Mouse (Mus musculus) neural tube, embryonic 11.5 days (tissue): ENCODE measurements around the gene Panx3. TPM values are rescaled to one million over a fixed set of nuclear protein-coding genes. Genes with fewer than 3 reads are reported as not detected.
A peak's percentile ranks its signal among the peaks of the same experiment; 100 is the strongest.

Experiments used
- ATAC-seq: fragments of 200-750 bp; cut with Nextera tagmentation; 2 replicates; pipeline ENCODE4 v1.8.0; 2017; ENCODE audit warnings: moderate number of reproducible peaks, mild to moderate bottlenecking, moderate TSS enrichment, moderate library complexity; ENCODE audit not compliant: insufficient read depth, low FRiP score, low TSS enrichment
- DNase-seq: peaks from one replicate; pipeline ENCODE4 v3.0.0-alpha.2; 2015; ENCODE audit warnings: low spot score
- H3K27ac ChIP-seq: fragments of 300-500 bp; sonication (generic); 2 replicates; pipeline ENCODE4 v1.5.1; 2014; ENCODE audit warnings: low read depth, mild to moderate bottlenecking, low read length
- H3K27me3 ChIP-seq: fragments of 300-500 bp; sonication (generic); 2 replicates; pipeline ENCODE4 v1.6.1; 2014; ENCODE audit warnings: mild to moderate bottlenecking, low read length, mixed read lengths; ENCODE audit not compliant: control insufficient read depth, insufficient read depth
- H3K36me3 ChIP-seq: fragments of 300-500 bp; sonication (generic); 2 replicates; pipeline ENCODE4 v1.6.1; 2014; ENCODE audit warnings: mild to moderate bottlenecking, low read length, moderate library complexity, mixed read lengths; ENCODE audit not compliant: control insufficient read depth, insufficient read depth
- H3K4me1 ChIP-seq: fragments of 300-500 bp; sonication (generic); 2 replicates; pipeline ENCODE4 v1.6.1; 2014; ENCODE audit warnings: low read length, mixed read lengths; ENCODE audit not compliant: control insufficient read depth, insufficient read depth
- H3K4me2 ChIP-seq: fragments of 300-500 bp; sonication (generic); 2 replicates; pipeline ENCODE4 v1.6.1; 2014; ENCODE audit warnings: low read depth, mild to moderate bottlenecking, moderate library complexity
- H3K4me3 ChIP-seq: fragments of 300-500 bp; sonication (generic); 2 replicates; pipeline ENCODE4 v1.5.1; 2014; ENCODE audit warnings: low read depth, low read length
- H3K9ac ChIP-seq: fragments of 300-500 bp; sonication (generic); 2 replicates; pipeline ENCODE4 v1.6.1; 2014; ENCODE audit warnings: mild to moderate bottlenecking, low read length
- H3K9me3 ChIP-seq: fragments of 300-500 bp; sonication (generic); 2 replicates; pipeline ENCODE4 v1.6.1; 2016; ENCODE audit warnings: low read length; ENCODE audit not compliant: control insufficient read depth
- WGBS: fragments of 180-500 bp; shearing (Covaris S2); extraction: QIAGEN DNeasy Blood & Tissue Kit; methylation state at CpG from one replicate; pipeline ENCODE4 v1.1.7; 2014; 5-methylcytosine and 5-hydroxymethylcytosine counted together
- polyA plus RNA-seq: library from polyadenylated mRNA; unstranded; fragments of >200 nt; fragmentation: Nextera tagmentation; extraction: Ambion mirVana; gene quantifications from 2 replicates; pipeline ENCODE4 v1.2.1, GENCODE M21; 2014

Panx3 gene
- polyA plus RNA-seq, 1 experiment from 2014 or later, result not detected

DNA sequence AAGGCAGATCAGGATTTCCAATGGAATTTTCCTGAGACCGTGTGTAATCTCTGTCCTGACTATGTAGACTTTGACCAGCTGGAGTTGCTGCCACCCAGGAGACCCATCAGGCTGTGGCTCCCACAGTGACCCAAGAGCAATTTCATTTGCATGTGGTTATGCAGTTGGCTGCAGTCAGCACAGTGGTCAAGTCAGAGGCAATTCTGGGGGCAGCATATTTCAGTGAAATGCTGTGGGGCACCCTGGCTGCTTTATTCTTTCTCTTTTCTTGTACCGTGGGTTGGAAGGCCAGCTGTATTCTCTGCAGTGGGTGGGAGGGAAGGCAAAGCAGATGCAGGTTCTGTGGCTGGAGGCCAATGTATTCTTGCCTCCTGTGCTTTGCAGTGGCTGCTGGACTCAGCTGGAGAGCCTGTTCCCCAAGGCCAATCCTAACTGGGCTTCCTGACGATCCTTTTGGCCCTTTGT lies 42.9 kb downstream of the Panx3 start:
- Histone ChIP-seq H3K4me2 (no peak overlapping the region), H3K36me3 (no peaks in the 10 kb centered on the region), H3K27ac (peak overlapping the region; percentile 67), H3K27me3 (no peaks in the 10 kb centered on the region), H3K9ac (peak overlapping the region; percentile 3; the same call in 1 of the 2 replicates), H3K4me3 (no peak overlapping the region), H3K4me1 (no peaks in the 10 kb centered on the region), H3K9me3 (no peaks in the 10 kb centered on the region)
- 4% methylated on average over 3 of the region's 3 CpGs for WGBS
- ATAC-seq (peak; percentile 64), DNase-seq (peak; percentile 34)

DNA sequence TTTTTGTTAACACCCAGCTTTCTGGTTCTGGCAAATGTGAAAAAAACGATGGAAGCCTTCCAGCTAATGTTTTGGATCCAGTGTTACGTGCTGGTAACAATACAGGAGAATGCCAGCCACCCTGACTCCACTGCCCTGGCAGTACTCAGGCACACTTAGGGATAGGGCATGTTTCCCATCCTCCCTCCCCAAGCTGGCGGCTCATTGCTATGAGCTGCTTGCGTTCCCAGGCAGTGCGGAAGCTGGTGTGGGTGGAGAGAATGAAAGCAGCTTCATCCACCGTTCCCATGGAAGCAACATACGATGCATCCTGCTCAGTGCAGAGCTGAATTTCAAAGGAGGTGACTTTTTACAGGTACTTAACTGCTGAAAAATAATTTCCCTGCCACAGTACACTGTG lies 43.4 kb downstream of the Panx3 start:
- ATAC-seq (peak; percentile 70), DNase-seq (peak; percentile 21)
- no peak overlapping the region for H3K9ac ChIP-seq
- H3K4me1 ChIP-seq, result no peaks in the 10 kb centered on the region
- WGBS, result 21% methylated on average over 7 of the region's 7 CpGs
- H3K4me2 ChIP-seq, result no peak overlapping the region
- H3K4me3 ChIP-seq, result no peak overlapping the region
- no peaks in the 10 kb centered on the region for H3K9me3 ChIP-seq
- H3K27ac ChIP-seq, result peak overlapping the region; percentile 67
- H3K27me3 ChIP-seq, result no peaks in the 10 kb centered on the region
- H3K36me3 ChIP-seq, result no peaks in the 10 kb centered on the region

DNA sequence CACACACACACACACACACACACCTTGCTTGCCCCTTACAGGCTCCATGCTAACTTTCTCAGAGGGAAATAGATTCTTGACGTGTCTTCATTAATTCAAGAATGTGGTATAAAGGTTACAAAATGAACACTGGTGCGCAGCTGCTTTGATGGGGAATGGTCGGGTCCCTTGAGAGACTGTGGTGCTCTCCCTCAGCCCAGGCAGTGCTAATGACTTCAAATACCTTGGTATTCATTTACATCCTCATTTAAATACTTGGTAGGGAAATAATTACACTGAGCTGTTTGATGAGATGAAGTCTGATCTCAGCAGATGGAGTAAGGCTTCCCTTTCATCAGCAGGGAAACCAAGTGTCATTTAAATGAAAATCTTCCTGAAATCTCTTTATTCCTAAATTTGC lies 43.9 kb downstream of the Panx3 start:
- H3K4me3 ChIP-seq, result no peak overlapping the region
- no peak overlapping the region for H3K4me2 ChIP-seq
- DNase-seq (no peak), ATAC-seq (peak; percentile 54; the same call in 1 of the 2 replicates)
- WGBS, result 43% methylated on average over 3 of the region's 3 CpGs
- H3K36me3 ChIP-seq, result no peaks in the 10 kb centered on the region
- peak overlapping the region; percentile 67 for H3K27ac ChIP-seq
- no peaks in the 10 kb centered on the region for H3K9me3 ChIP-seq
- H3K27me3 ChIP-seq, result no peaks in the 10 kb centered on the region
- no peaks in the 10 kb centered on the region for H3K4me1 ChIP-seq
- no peak overlapping the region for H3K9ac ChIP-seq

- DNase-seq, result no peak
- no peaks in the 10 kb centered on the region for H3K9me3 ChIP-seq
- H3K9ac ChIP-seq, result no peak overlapping the region
- no peak for ATAC-seq
- H3K4me1 ChIP-seq, result no peaks in the 10 kb centered on the region
- H3K4me2 ChIP-seq, result no peak overlapping the region
- no peak overlapping the region for H3K4me3 ChIP-seq
- H3K27ac ChIP-seq, result no peak overlapping the region
- no peaks in the 10 kb centered on the region for H3K36me3 ChIP-seq
- WGBS, result 79% methylated on average over 1 of the region's 1 CpGs
- no peaks in the 10 kb centered on the region for H3K27me3 ChIP-seq
Observed at GRCm38 (mm10) chr9:37624502-37624901, 44.5 kb downstream of the Panx3 start.

GRCm38 (mm10) chr9:37623981-37624380 lies 45.1 kb downstream of the Panx3 start:
- no peaks in the 10 kb centered on the region for H3K27me3 ChIP-seq
- WGBS, result 84% methylated on average over 3 of the region's 3 CpGs
- no peak overlapping the region for H3K4me3 ChIP-seq
- H3K4me1 ChIP-seq, result no peaks in the 10 kb centered on the region
- DNase-seq (no peak), ATAC-seq (no peak)
- H3K9me3 ChIP-seq, result no peaks in the 10 kb centered on the region
- H3K9ac ChIP-seq, result no peak overlapping the region
- H3K36me3 ChIP-seq, result no peaks in the 10 kb centered on the region
- no peak overlapping the region for H3K27ac ChIP-seq
- no peak overlapping the region for H3K4me2 ChIP-seq

DNA sequence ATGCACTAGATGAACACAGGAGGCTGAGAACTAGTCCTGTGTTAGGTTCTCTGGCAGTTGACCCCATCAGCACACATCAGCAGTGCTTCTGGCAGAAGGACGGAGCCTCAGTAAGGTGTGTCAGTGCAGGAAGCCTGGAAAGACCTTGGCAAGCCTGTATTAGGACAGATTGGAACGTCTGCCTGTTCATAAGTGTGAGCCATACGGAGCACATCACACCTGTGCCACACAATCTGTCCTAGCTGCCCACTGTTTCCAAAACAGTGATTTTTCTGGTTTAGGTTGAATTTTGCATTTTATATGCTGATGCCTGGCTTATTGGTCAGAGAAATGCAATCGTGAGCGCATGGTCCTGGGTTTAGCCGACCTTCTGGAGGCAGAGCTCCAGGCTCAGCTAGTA lies 47.7 kb downstream of the Panx3 start:
- Histone ChIP-seq H3K27ac (no peak overlapping the region), H3K4me2 (no peak overlapping the region), H3K4me1 (no peaks in the 10 kb centered on the region), H3K36me3 (no peaks in the 10 kb centered on the region), H3K27me3 (no peaks in the 10 kb centered on the region), H3K4me3 (no peak overlapping the region), H3K9ac (no peak overlapping the region), H3K9me3 (no peaks in the 10 kb centered on the region)
- ATAC-seq (no peak), DNase-seq (no peak)
- 84% methylated on average over 6 of the region's 6 CpGs for WGBS

- no peak for ATAC-seq
- WGBS, result 52% methylated on average over 2 of the region's 2 CpGs
Observed at GRCm38 (mm10) chr9:37616770-37617169, 52.3 kb downstream of the Panx3 start.

DNA sequence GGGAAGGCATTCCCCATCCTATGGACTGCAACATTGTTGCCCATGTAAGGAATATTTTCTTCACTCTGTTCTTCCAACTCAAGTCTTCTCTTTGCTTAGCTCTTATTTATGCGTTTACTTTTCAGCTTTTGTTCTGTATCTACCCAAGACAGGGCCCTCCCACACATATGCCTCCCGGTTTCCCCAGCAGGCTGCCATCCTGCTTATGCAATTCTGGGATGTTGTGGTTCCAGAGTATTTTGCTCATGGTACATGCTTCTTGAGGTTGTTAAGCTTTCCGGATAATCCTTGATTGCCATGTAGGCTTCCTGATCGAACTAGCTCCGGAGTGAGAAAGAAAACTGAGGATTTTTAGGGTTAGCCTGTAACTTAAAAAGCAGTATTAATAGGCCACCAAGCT lies 53.8 kb downstream of the Panx3 start:
- no peak overlapping the region for H3K27ac ChIP-seq
- H3K4me2 ChIP-seq, result no peak overlapping the region
- H3K27me3 ChIP-seq, result no peaks in the 10 kb centered on the region
- no peaks in the 10 kb centered on the region for H3K36me3 ChIP-seq
- H3K4me3 ChIP-seq, result no peak overlapping the region
- 72% methylated on average over 5 of the region's 5 CpGs for WGBS
- ATAC-seq (no peak), DNase-seq (no peak)
- no peaks in the 10 kb centered on the region for H3K4me1 ChIP-seq
- no peak overlapping the region for H3K9ac ChIP-seq
- H3K9me3 ChIP-seq, result no peaks in the 10 kb centered on the region

More at GRCm38 (mm10) chr9:37616770-37617169, 52.3 kb downstream of the Panx3 start:
- DNase-seq, result peak; percentile 33
- H3K27me3 ChIP-seq, result no peaks in the 10 kb centered on the region
- H3K4me1 ChIP-seq, result no peaks in the 10 kb centered on the region
- H3K9me3 ChIP-seq, result no peaks in the 10 kb centered on the region
- no peak overlapping the region for H3K4me3 ChIP-seq
- no peak overlapping the region for H3K9ac ChIP-seq
- no peak overlapping the region for H3K4me2 ChIP-seq
- H3K27ac ChIP-seq, result no peak overlapping the region
- no peaks in the 10 kb centered on the region for H3K36me3 ChIP-seq

- Histone ChIP-seq H3K27me3 (no peaks in the 10 kb centered on the region), H3K36me3 (no peaks in the 10 kb centered on the region), H3K4me1 (no peaks in the 10 kb centered on the region), H3K9me3 (no peaks in the 10 kb centered on the region), H3K27ac (no peak overlapping the region), H3K4me3 (no peak overlapping the region), H3K9ac (no peak overlapping the region), H3K4me2 (peak overlapping the region; percentile 76; the same call in 1 of the 2 replicates)
- DNase-seq (no peak), ATAC-seq (0 out of 2 replicates have a peak, but pooled peaks have one; percentile 5)
Observed at GRCm38 (mm10) chr9:37614316-37614715, 54.7 kb downstream of the Panx3 start.
